Mouse (Mus musculus): Measurements from ENCODE around the gene Apol7b. TPM values are rescaled to one million over a fixed set of nuclear protein-coding genes. Genes with fewer than 3 reads are reported as not detected.
"Not testable (repeated sequence)": the region's sequence is repeated elsewhere in the genome, so short reads cannot be mapped to it uniquely, and the experiment has no call there.

Apol7b gene
- not detected for total RNA-seq (2022)

- not testable (repeated sequence) for DNase-seq (ENCODE audit: low spot score in 2 of 2)
These were observed at the start of gene Apol7b for GRCm38 (mm10) chr15:77447392-77447791. Gene Apol7b, minus strand, starts transcription at chr15:77447492.

- DNase-seq (ENCODE audit: low spot score in 2 of 2) = not testable (repeated sequence)
These were observed 47.4 kb upstream of the Apol7b start for GRCm38 (mm10) chr15:77494694-77495093.

GRCm38 (mm10) chr15:77493181-77493580 lies 45.9 kb upstream of the Apol7b start:
- not testable (repeated sequence) for DNase-seq (ENCODE audit: low spot score in 2 of 2)

- no peak for DNase-seq (ENCODE audit: low spot score in 2 of 2)
These were observed 35.0 kb upstream of the Apol7b start for GRCm38 (mm10) chr15:77482140-77482794.

- DNase-seq (ENCODE audit: low spot score in 2 of 2) = not testable (repeated sequence)
These were observed 29.4 kb upstream of the Apol7b start, which contains the start of gene Apol10a for GRCm38 (mm10) chr15:77476693-77477092. Gene Apol10a, plus strand, starts transcription at chr15:77477047.

GRCm38 (mm10) chr15:77474699-77475390 lies 27.6 kb upstream of the Apol7b start:
- not testable (repeated sequence) for DNase-seq (ENCODE audit: low spot score in 2 of 2)

- not testable (repeated sequence) for DNase-seq (ENCODE audit: low spot score in 2 of 2)
These were observed 2.6 kb upstream of the Apol7b start for GRCm38 (mm10) chr15:77449927-77450326.

- not testable (repeated sequence) for DNase-seq (ENCODE audit: low spot score in 2 of 2)
These were observed 1.6 kb downstream of the Apol7b start for GRCm38 (mm10) chr15:77445668-77446067.

GRCm38 (mm10) chr15:77444746-77445145 lies 2.5 kb downstream of the Apol7b start:
- peak; percentile 15 to 20 for DNase-seq (ENCODE audit: low spot score in 2 of 2)

GRCm38 (mm10) chr15:77428690-77429448 lies 18.4 kb downstream of the Apol7b start:
- not testable (repeated sequence) for DNase-seq (ENCODE audit: low spot score in 2 of 2)

- not testable (repeated sequence) for DNase-seq (ENCODE audit: low spot score in 2 of 2)
These were observed 24.4 kb downstream of the Apol7b start for GRCm38 (mm10) chr15:77422925-77423324.

GRCm38 (mm10) chr15:77419657-77420056 lies 27.6 kb downstream of the Apol7b start:
- not testable (repeated sequence) for DNase-seq (ENCODE audit: low spot score in 2 of 2)

- DNase-seq (ENCODE audit: low spot score in 2 of 2) = not testable (repeated sequence)
These were observed 30.5 kb downstream of the Apol7b start for GRCm38 (mm10) chr15:77416655-77417333.

GRCm38 (mm10) chr15:77415653-77416052 lies 31.6 kb downstream of the Apol7b start:
- not testable (repeated sequence) for DNase-seq (ENCODE audit: low spot score in 2 of 2)

- DNase-seq (ENCODE audit: low spot score in 2 of 2) = not testable (repeated sequence)
These were observed 34.6 kb downstream of the Apol7b start for GRCm38 (mm10) chr15:77412695-77413094.

GRCm38 (mm10) chr15:77411035-77411434 lies 36.3 kb downstream of the Apol7b start, which contains the start of gene Apol9a:
Gene Apol9a, minus strand, starts transcription at chr15:77411135.
- DNase-seq (ENCODE audit: low spot score in 2 of 2) = not testable (repeated sequence)

GRCm38 (mm10) chr15:77406370-77406769 lies 40.9 kb downstream of the Apol7b start:
- not testable (repeated sequence) for DNase-seq (ENCODE audit: low spot score in 2 of 2)

- DNase-seq (ENCODE audit: low spot score in 2 of 2) = not testable (repeated sequence)
These were observed 48.3 kb downstream of the Apol7b start, which contains the start of gene Apol7a for GRCm38 (mm10) chr15:77399027-77399426. Gene Apol7a, minus strand, starts transcription at chr15:77399110.

- DNase-seq (ENCODE audit: low spot score in 2 of 2) = not testable (repeated sequence)
These were observed 49.7 kb downstream of the Apol7b start for GRCm38 (mm10) chr15:77397450-77398132.

GRCm38 (mm10) chr15:77393832-77394231 lies 53.5 kb downstream of the Apol7b start:
- not testable (repeated sequence) for DNase-seq (ENCODE audit: low spot score in 2 of 2)
